Mouse (Mus musculus) forebrain, postnatal 0 days (tissue): ENCODE data around the gene Tspan17. TPM values are rescaled to one million over a fixed set of nuclear protein-coding genes. Genes with fewer than 3 reads are reported as not detected.
A peak's percentile ranks its signal among the peaks of the same experiment; 100 is the strongest.

ENCODE experiments used
- ATAC-seq: fragments of 200-750 bp; cut with Nextera tagmentation; 2 replicates; pipeline ENCODE4 v1.8.0; 2017; ENCODE audit warnings: mild to moderate bottlenecking, moderate library complexity
- DNase-seq: peaks from one replicate; pipeline ENCODE4 v3.0.0-alpha.2; 2015
- H3K27ac ChIP-seq: fragments of 300-500 bp; sonication (generic); 2 replicates; pipeline ENCODE4 v1.5.1; 2014; ENCODE audit warnings: low read depth, mild to moderate bottlenecking, antibody characterized with exemption, low read length, moderate library complexity, mixed read lengths
- H3K27me3 ChIP-seq: fragments of 300-500 bp; sonication (generic); 2 replicates; pipeline ENCODE4 v1.6.1; 2014; ENCODE audit warnings: mild to moderate bottlenecking, low read length, mixed read lengths; ENCODE audit not compliant: insufficient read depth
- H3K36me3 ChIP-seq: fragments of 300-500 bp; sonication (generic); 2 replicates; pipeline ENCODE4 v1.6.1; 2014; ENCODE audit warnings: mild to moderate bottlenecking, moderate library complexity; ENCODE audit not compliant: insufficient read depth
- H3K4me1 ChIP-seq: fragments of 300-500 bp; sonication (generic); 2 replicates; pipeline ENCODE4 v1.6.1; 2014; ENCODE audit warnings: antibody characterized with exemption; ENCODE audit not compliant: insufficient read depth
- H3K4me2 ChIP-seq: fragments of 300-500 bp; sonication (generic); 2 replicates; pipeline ENCODE4 v1.6.1; 2014; ENCODE audit warnings: low read depth, mild to moderate bottlenecking, moderate library complexity
- H3K4me3 ChIP-seq: fragments of 300-500 bp; sonication (generic); 2 replicates; pipeline ENCODE4 v1.5.1; 2014; ENCODE audit warnings: low read depth, low read length, mixed read lengths
- H3K9ac ChIP-seq: fragments of 300-500 bp; sonication (generic); 2 replicates; pipeline ENCODE4 v1.6.1; 2014; ENCODE audit warnings: mild to moderate bottlenecking
- H3K9me3 ChIP-seq: fragments of 300-500 bp; sonication (generic); 2 replicates; pipeline ENCODE4 v1.6.1; 2016; ENCODE audit warnings: low read length
- CTCF ChIP-seq: sonication (generic); IDR thresholded peaks from 2 replicates; pipeline ENCODE4 v1.5.1; 2016; ENCODE audit warnings: antibody characterized with exemption, control low read depth, low read depth
- WGBS: fragments of 180-500 bp; shearing (Covaris S2); extraction: QIAGEN DNeasy Blood & Tissue Kit; methylation state at CpG from one replicate; pipeline ENCODE4 v1.1.7; 2014; 5-methylcytosine and 5-hydroxymethylcytosine counted together
- polyA plus RNA-seq: library from polyadenylated mRNA; unstranded; fragments of >200 nt; fragmentation: Nextera tagmentation; extraction: Ambion mirVana; gene quantifications from 2 replicates; pipeline ENCODE4 v1.2.1, GENCODE M21; 2015
- total RNA-seq: library from RNA; depleted of rRNA; stranded (reverse); fragments of >200 nt; gene quantifications from 2 replicates; pipeline ENCODE4 v1.2.3, GENCODE M21; 2014; rRNA removed

The Tspan17 gene
- total and polyA plus RNA-seq, 2 experiments from 2014 or later, result 28.3 to 61.1 TPM

DNA sequence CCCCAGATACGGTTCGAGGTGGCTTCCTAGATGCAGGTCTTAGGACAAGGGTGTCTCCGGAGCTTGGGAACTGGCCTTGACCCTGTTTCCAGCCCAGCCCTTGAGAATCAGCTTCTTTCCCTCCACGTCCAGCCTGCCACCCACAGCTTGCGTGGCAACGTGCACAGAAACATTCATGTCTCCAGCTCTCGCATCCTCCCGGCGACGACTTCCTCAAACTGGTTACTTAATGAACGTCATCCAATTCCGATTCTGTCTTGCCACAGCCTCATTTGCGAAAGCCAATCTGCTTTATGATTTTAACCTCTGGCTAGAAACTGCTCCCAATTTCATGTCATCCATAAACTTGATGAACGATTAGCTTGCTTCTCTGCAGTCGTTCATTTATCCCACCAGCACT lies 49.4 kb downstream of the Tspan17 start:
- Histone ChIP-seq H3K4me1 (peaks cover 8% of the 10 kb centered on the region), H3K4me3 (no peak overlapping the region), H3K27me3 (no peaks in the 10 kb centered on the region), H3K4me2 (no peak overlapping the region), H3K36me3 (no peaks in the 10 kb centered on the region), H3K27ac (no peak overlapping the region; the same call in 1 of the 2 replicates), H3K9me3 (no peaks in the 10 kb centered on the region), H3K9ac (no peak overlapping the region)
- ATAC-seq (peak; percentile 14; the same call in 1 of the 2 replicates), DNase-seq (peak; percentile 43)
- WGBS, result 63% methylated on average over 15 of the region's 15 CpGs
- TF ChIP-seq CTCF, result no peak

DNA sequence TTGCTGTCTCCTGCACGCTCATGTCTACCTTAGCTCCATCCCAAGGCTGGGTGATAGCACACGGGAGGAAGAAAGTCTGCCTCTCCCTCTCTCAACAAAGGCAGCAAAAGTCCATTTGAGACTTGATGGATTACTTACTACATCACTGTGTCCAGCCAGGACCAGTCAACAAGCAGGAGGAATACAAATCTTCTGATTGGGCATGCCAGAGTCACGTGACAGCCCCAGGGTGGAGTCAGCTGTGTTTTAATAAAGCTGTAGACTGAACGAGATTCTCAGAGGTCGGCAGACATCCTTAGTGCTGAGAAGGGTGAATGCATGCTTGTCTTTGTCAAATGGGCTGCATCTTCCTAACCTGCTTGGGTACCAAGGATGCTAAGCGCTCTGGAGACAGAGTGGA lies 50.0 kb downstream of the Tspan17 start:
- peaks cover 8% of the 10 kb centered on the region for H3K4me1 ChIP-seq
- no peak overlapping the region for H3K9ac ChIP-seq
- no peak overlapping the region for H3K27ac ChIP-seq
- H3K4me3 ChIP-seq, result no peak overlapping the region
- no peaks in the 10 kb centered on the region for H3K36me3 ChIP-seq
- WGBS, result 66% methylated on average over 6 of the region's 6 CpGs
- TF ChIP-seq CTCF, result no peak
- no peaks in the 10 kb centered on the region for H3K9me3 ChIP-seq
- H3K27me3 ChIP-seq, result no peaks in the 10 kb centered on the region
- DNase-seq, result no peak
- ATAC-seq, result no peak
- H3K4me2 ChIP-seq, result no peak overlapping the region

DNA sequence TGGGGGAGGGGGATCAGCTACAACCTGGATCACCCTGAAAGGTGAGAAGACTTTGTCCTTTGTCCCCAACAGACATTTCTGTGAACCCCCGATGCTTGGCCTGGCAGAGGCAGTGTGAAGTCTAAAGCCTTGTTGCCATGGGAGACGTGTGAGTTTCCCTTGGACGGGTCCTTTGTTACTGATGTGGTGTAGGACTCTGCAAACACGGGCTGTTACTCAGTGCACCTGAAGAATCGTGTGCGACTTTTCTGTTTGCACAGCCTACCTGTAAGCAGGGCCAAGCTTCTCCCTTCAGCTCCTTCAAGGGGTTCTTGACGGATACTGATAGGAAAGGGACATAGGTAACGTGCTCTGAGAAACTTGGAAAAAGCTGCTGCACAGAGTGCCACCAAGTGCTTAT lies 55.4 kb downstream of the Tspan17 start:
- ATAC-seq (no peak), DNase-seq (no peak)
- Histone ChIP-seq H3K27me3 (no peaks in the 10 kb centered on the region), H3K9me3 (no peaks in the 10 kb centered on the region), H3K4me2 (no peak overlapping the region), H3K4me1 (no peaks in the 10 kb centered on the region), H3K9ac (no peak overlapping the region), H3K27ac (no peak overlapping the region), H3K36me3 (no peaks in the 10 kb centered on the region), H3K4me3 (no peak overlapping the region)
- 32% methylated on average over 8 of the region's 8 CpGs for WGBS
- no peak for TF ChIP-seq CTCF

Other genes starting within 250 kb of the Tspan17 start
- 184 and 216 TPM in 2 replicates for gene 4833439L19Rik, start 223.9 kb upstream of the Tspan17 start, total RNA-seq
- 235 and 263 TPM in 2 replicates for gene 4833439L19Rik, start 223.9 kb upstream of the Tspan17 start, polyA plus RNA-seq
- 123 and 163 TPM in 2 replicates for gene Arl10, start 214.4 kb upstream of the Tspan17 start, total RNA-seq
- gene Arl10, start 214.4 kb upstream of the Tspan17 start, polyA plus RNA-seq, result 58.3 and 69.5 TPM in 2 replicates
- gene Nop16, start 199.3 kb upstream of the Tspan17 start, total RNA-seq, result 37.5 and 44.6 TPM in 2 replicates
- gene Nop16, start 199.3 kb upstream of the Tspan17 start, polyA plus RNA-seq, result 58.0 and 64.6 TPM in 2 replicates
- gene Higd2a, start 199.2 kb upstream of the Tspan17 start, total RNA-seq, result 110 and 148 TPM in 2 replicates
- 326 and 343 TPM in 2 replicates for gene Higd2a, start 199.2 kb upstream of the Tspan17 start, polyA plus RNA-seq
- 224 and 233 TPM in 2 replicates for gene Cltb, start 178.0 kb upstream of the Tspan17 start, total RNA-seq
- gene Cltb, start 178.0 kb upstream of the Tspan17 start, polyA plus RNA-seq, result 278 and 284 TPM in 2 replicates
- 54.5 and 60.5 TPM in 2 replicates for gene Faf2, start 167.6 kb upstream of the Tspan17 start, total RNA-seq
- 35.0 and 49.3 TPM in 2 replicates for gene Faf2, start 167.6 kb upstream of the Tspan17 start, polyA plus RNA-seq
- gene Rnf44, start 95.5 kb upstream of the Tspan17 start, total RNA-seq, result 48.5 and 56.3 TPM in 2 replicates
- 42.0 and 50.8 TPM in 2 replicates for gene Rnf44, start 95.5 kb upstream of the Tspan17 start, polyA plus RNA-seq
- gene Cdhr2, start 87.9 kb upstream of the Tspan17 start, total RNA-seq, result 0.76 and 0.85 TPM in 2 replicates
- 0.24 and 0.53 TPM in 2 replicates for gene Cdhr2, start 87.9 kb upstream of the Tspan17 start, polyA plus RNA-seq
- gene Gprin1, start 39.5 kb upstream of the Tspan17 start, total RNA-seq, result 213 and 219 TPM in 2 replicates
- gene Gprin1, start 39.5 kb upstream of the Tspan17 start, polyA plus RNA-seq, result 37.1 and 39.0 TPM in 2 replicates
- gene Sncb, start 22.8 kb upstream of the Tspan17 start, total RNA-seq, result 32.7 and 38.1 TPM in 2 replicates
- 122 and 137 TPM in 2 replicates for gene Sncb, start 22.8 kb upstream of the Tspan17 start, polyA plus RNA-seq
- not detected in 2 replicates for gene Eif4e1b, start 5.4 kb upstream of the Tspan17 start, total RNA-seq
- not detected in 2 replicates for gene Eif4e1b, start 5.4 kb upstream of the Tspan17 start, polyA plus RNA-seq
- 27.5 and 46.1 TPM in 2 replicates for gene Unc5a, start 160.0 kb downstream of the Tspan17 start, total RNA-seq
- 19.8 and 22.5 TPM in 2 replicates for gene Unc5a, start 160.0 kb downstream of the Tspan17 start, polyA plus RNA-seq
- 0.76 and 1.4 TPM in 2 replicates for gene Hk3, start 232.0 kb downstream of the Tspan17 start, total RNA-seq
- gene Hk3, start 232.0 kb downstream of the Tspan17 start, polyA plus RNA-seq, result 0.48 and 0.65 TPM in 2 replicates